Mouse (Mus musculus): ENCODE measurements around the gene Megf8. TPM values are rescaled to one million over a fixed set of nuclear protein-coding genes. Genes with fewer than 3 reads are reported as not detected.

The Megf8 gene
- polyA plus RNA-seq, 1 experiment from 2014 or later: 22.4 TPM

DNA sequence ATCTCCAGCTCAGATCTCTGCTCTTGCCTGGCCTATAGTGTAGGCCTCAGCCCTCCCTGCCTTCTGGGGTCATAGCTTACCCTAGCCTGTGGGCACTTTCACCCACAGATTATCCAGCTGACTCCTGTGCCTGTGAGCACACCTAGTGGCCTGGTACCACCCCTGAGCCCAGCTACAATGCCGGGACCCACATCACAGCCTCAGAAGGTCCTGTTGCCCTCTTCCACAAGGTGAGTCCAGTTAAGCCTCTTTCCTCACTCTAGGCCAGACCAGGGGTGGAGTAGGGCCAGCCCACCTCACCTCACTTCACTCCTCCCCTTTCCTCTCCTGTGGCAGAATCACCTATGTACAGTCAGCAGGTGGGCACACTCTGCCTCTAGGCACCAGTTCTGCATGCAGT is 26.5 kb upstream of the Megf8 start:
- peaks cover 8% of the 10 kb centered on the region; the same call in 1 of the 2 replicates for H3K4me1 ChIP-seq
- H3K4me3 ChIP-seq: no peak overlapping the region
- ATAC-seq (ENCODE audit: insufficient number of reproducible peaks, insufficient read depth, low FRiP score, low TSS enrichment): no peak
- no peaks in the 10 kb centered on the region for H3K27me3 ChIP-seq
- peaks cover 99% of the 10 kb centered on the region for H3K36me3 ChIP-seq
- no peak overlapping the region for H3K27ac ChIP-seq
- H3K9me3 ChIP-seq: no peaks in the 10 kb centered on the region; the same call in 1 of the 2 replicates
- no peak overlapping the region for H3K9ac ChIP-seq
- WGBS: 100% methylated on average over 1 of the region's 1 CpGs
- H3K4me2 ChIP-seq (replicated peaks): no peak overlapping the region

DNA sequence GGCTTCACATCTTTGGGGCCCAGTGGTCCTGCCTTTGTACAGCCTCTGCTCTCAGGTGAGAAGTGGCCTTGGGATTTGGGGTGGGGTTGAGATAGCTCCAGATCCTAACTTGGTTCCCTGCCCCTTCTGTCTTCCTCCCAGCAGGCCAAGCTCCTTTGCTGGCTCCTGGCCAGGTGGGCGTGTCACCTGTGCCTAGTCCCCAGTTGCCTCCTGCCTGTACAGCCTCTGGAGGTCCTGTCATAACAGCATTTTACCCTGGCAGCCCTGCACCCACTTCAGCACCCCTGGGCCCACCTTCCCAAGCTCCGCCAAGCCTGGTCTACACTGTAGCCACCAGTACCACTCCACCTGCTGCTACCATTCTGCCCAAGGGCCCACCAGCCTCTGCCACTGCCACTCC is 26.1 kb upstream of the Megf8 start:
- H3K4me1 ChIP-seq: peaks cover 9% of the 10 kb centered on the region
- H3K36me3 ChIP-seq: peaks cover 99% of the 10 kb centered on the region
- no peaks in the 10 kb centered on the region; the same call in 1 of the 2 replicates for H3K9me3 ChIP-seq
- H3K4me2 ChIP-seq (replicated peaks): no peak overlapping the region
- H3K4me3 ChIP-seq: no peak overlapping the region
- no peak overlapping the region for H3K9ac ChIP-seq
- WGBS: 93% methylated on average over 2 of the region's 2 CpGs
- no peaks in the 10 kb centered on the region for H3K27me3 ChIP-seq
- no peak for ATAC-seq (ENCODE audit: insufficient number of reproducible peaks, insufficient read depth, low FRiP score, low TSS enrichment)
- peak overlapping the region; percentile 42; the same call in 1 of the 2 replicates for H3K27ac ChIP-seq

DNA sequence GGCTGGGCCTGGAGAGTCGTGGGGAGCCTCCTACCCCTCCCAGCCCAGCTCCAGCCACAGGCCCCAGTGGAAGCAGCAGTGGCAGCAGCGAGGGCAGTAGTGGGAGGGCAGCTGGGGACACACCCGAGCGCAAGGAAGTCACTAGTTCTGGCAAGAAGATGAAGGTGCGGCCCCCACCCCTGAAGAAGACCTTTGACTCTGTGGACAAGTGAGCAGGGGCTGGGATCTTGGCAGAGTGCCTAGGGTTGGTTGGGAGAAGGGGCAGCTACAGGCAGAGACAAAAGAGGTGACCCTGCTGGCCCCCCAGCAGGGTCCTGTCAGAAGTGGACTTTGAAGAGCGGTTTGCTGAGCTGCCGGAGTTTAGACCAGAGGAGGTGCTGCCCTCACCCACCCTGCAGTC is 24.9 kb upstream of the Megf8 start:
- 75% methylated on average over 7 of the region's 7 CpGs for WGBS
- Histone ChIP-seq H3K4me3 (no peak overlapping the region), H3K9me3 (no peaks in the 10 kb centered on the region; the same call in 1 of the 2 replicates), H3K27me3 (no peaks in the 10 kb centered on the region), H3K27ac (peak overlapping the region; percentile 46; the same call in 1 of the 2 replicates), H3K36me3 (peaks cover 90% of the 10 kb centered on the region), H3K4me2 (replicated peaks) (no peak overlapping the region), H3K4me1 (peaks cover 16% of the 10 kb centered on the region), H3K9ac (no peak overlapping the region)
- ATAC-seq (ENCODE audit: insufficient number of reproducible peaks, insufficient read depth, low FRiP score, low TSS enrichment): no peak

DNA sequence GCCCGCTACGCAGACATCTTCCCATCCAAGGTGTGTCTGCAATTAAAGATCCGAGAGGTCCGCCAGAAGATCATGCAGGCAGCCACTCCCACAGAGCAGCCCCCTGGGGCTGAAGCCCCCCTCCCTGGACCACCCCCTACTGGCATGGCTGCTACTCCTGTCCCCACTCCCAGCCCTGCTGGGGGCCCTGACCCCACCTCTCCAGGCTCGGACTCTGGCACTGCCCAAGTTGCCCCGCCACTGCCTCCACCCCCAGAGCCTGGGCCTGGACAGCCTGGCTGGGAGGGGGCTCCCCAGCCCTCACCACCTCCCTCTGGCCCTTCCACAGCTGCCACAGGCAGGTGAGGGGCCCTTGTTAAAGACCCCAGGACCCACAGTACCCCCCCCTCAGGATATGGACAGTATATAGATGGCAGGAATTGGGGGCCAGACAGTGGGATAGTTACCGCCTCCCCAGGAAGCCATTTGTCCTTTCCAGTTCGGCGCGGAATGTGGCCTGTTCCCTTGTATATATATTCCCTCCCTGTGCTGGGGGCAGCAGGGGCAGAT is 23.7 kb upstream of the Megf8 start:
- Histone ChIP-seq H3K4me2 (replicated peaks) (no peak overlapping the region), H3K27me3 (no peaks in the 10 kb centered on the region), H3K9ac (no peak overlapping the region), H3K9me3 (no peaks in the 10 kb centered on the region; the same call in 1 of the 2 replicates), H3K4me3 (no peak overlapping the region), H3K4me1 (peaks cover 19% of the 10 kb centered on the region), H3K36me3 (peaks cover 78% of the 10 kb centered on the region), H3K27ac (0 out of 2 replicates have a peak overlapping the region, but pooled peaks have one; percentile 13)
- WGBS: 79% methylated on average over 10 of the region's 10 CpGs
- no peak for ATAC-seq (ENCODE audit: insufficient number of reproducible peaks, insufficient read depth, low FRiP score, low TSS enrichment)

DNA sequence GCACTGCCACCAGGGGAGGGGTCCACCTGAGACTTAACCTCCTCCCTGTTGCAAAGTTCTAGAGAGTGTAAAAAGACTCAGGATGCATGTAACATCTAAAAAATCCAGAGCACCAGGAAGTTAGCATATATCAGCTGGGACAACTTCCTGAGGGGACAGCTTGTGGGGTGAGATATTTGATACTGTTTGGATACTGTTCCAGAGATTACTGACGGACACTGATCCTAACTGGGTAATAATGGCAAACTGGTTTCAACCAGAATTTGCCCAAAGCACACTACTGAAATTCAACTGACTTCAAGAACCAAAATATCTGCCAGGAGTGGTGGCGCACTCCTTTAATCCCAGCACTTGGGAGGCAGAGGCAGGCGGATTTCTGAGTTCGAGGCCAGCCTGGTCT is 22.5 kb upstream of the Megf8 start:
- H3K27me3 ChIP-seq: no peaks in the 10 kb centered on the region
- H3K9me3 ChIP-seq: no peaks in the 10 kb centered on the region
- no peak for ATAC-seq (ENCODE audit: insufficient number of reproducible peaks, insufficient read depth, low FRiP score, low TSS enrichment)
- H3K36me3 ChIP-seq: peaks cover 66% of the 10 kb centered on the region
- H3K4me3 ChIP-seq: no peak overlapping the region
- H3K27ac ChIP-seq: 0 out of 2 replicates have a peak overlapping the region, but pooled peaks have one; percentile 17
- peaks cover 22% of the 10 kb centered on the region for H3K4me1 ChIP-seq
- WGBS: 78% methylated on average over 4 of the region's 4 CpGs
- no peak overlapping the region for H3K9ac ChIP-seq
- no peak overlapping the region for H3K4me2 ChIP-seq (replicated peaks)

DNA sequence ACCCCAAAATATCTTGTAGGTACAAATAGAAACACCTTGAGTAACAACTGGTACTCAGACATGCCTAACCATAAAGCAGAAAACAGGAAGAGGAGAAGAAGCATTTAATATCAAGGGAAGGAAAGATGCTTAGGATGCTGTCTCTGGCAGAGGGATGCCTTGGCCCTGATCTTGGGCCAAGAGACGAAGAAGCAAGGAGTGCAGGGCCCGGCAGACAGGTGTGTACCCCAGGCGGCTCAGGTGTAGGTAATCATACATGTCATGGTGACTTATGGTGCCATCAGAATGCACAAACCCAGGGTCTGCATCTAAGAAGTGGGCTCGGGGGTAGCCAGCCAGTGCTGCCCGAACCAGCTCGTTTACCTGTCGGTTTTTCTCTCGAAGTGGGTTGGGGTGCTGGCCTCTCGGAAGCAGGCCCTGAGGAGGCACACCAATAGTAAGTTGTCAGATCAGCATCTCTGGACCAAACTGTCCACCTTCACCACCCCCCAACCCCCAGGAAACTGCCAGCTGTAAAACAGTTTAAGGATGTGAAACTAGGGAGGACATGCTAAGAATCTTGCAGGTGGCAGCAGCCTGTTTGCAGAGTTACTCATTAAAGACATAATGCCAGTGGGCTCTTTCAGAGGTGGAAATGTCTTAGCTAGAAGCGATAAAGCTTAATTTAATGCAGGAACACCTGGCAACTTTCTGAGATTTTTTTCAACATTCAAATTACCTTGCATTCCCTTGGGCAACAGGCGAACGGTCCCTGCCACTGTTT is 21.8 kb upstream of the Megf8 start:
- H3K4me1 ChIP-seq: peaks cover 22% of the 10 kb centered on the region
- ATAC-seq (ENCODE audit: insufficient number of reproducible peaks, insufficient read depth, low FRiP score, low TSS enrichment): no peak
- no peak overlapping the region for H3K27ac ChIP-seq
- H3K9me3 ChIP-seq: no peaks in the 10 kb centered on the region
- no peak overlapping the region for H3K9ac ChIP-seq
- H3K27me3 ChIP-seq: no peaks in the 10 kb centered on the region
- H3K4me3 ChIP-seq: no peak overlapping the region
- WGBS: 87% methylated on average over 12 of the region's 12 CpGs
- H3K36me3 ChIP-seq: peaks cover 60% of the 10 kb centered on the region
- H3K4me2 ChIP-seq (replicated peaks): no peak overlapping the region

DNA sequence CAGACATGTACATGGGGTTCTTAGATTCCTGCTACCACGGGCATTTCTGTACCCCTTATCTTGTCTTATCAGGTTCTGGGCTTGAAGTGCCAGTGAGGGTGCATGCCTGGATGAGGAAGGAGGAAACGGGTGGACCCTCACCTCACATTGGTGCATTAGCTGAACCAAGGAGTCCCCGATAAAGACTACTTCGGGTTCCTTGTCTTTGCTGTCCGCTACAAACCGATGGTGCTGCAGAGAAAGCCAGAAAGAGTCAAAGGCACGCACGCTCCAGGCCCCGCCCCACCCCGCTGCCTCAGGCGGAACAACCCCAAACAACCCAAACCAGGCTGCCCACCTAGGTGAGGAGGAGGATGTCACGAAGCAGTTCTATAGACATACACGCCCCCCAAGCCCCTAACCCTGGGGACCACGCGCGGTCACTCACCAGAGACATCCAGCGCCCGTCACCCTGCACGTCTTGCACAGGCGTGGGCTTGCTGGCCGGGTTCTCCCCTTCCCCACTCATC is 20.0 kb upstream of the Megf8 start:
- Histone ChIP-seq H3K36me3 (peaks cover 41% of the 10 kb centered on the region), H3K9me3 (no peaks in the 10 kb centered on the region), H3K9ac (peak overlapping the region; percentile 84), H3K4me3 (peak overlapping the region; percentile 87), H3K4me1 (peaks cover 14% of the 10 kb centered on the region), H3K27me3 (no peaks in the 10 kb centered on the region), H3K27ac (peak overlapping the region; percentile 98), H3K4me2 (replicated peaks) (peak overlapping the region; percentile 71)
- 1% methylated on average over 21 of the region's 21 CpGs for WGBS
- no peak; the same call in none of the 2 replicates for ATAC-seq (ENCODE audit: insufficient number of reproducible peaks, insufficient read depth, low FRiP score, low TSS enrichment)

DNA sequence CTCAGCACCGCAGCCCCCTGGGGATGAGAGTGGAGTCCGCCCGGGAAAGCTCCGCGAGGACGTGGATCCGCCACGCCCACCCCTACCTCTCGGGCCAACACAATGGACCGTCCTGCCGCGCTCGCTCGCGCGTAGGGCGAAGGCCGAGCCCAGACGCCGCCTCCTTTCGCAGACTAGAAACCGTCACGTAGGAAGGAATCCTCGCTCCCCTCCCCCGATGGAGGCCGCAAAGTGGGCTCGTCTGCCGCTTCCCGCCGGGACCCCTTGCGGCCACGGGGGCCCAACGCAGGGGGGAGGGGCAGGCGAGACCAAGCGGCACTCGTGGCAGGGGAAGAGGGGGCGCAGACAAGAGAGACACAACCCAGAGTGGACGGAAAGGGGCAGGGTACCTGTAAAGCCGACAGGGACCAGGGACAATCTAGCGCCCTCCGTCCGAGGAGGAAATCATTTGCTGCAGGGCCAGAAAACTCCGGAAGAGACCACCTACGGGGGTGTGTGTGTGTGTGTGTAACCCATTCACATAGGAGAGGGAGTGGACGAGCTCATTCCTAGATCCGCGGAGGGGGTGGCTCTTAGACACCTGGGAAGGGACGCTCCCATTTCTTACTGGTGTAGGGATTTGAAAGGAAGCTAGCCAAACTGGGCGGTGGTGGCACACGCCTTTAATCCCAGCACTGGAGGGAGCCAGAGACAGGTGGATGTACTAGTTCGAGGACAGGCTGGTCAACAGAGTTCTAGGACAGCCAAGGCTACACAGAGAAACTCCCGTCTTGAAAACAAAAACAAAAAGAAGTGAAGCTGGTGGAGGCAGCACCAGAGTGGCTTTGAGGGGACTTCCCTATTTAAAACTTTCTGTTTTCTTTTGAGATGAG is 19.3 kb upstream of the Megf8 start, which contains the start of gene Pafah1b3:
Gene Pafah1b3, minus strand, starts transcription at position 533 of the 872 bp plus-strand sequence.
- ATAC-seq (ENCODE audit: insufficient number of reproducible peaks, insufficient read depth, low FRiP score, low TSS enrichment): peak; percentile 90
- Histone ChIP-seq H3K4me3 (peak within 1 kb of the TSS; percentile 87), H3K36me3 (peaks cover 34% of the 10 kb centered on the region), H3K27me3 (no peaks in the 10 kb centered on the region), H3K9me3 (no peaks in the 10 kb centered on the region), H3K4me1 (peaks cover 14% of the 10 kb centered on the region), H3K27ac (peak within 1 kb of the TSS; percentile 98), H3K9ac (peak within 1 kb of the TSS; percentile 84), H3K4me2 (replicated peaks) (peak within 1 kb of the TSS; percentile 71)
- under 1% methylated on average over 51 of the region's 52 CpGs for WGBS

DNA sequence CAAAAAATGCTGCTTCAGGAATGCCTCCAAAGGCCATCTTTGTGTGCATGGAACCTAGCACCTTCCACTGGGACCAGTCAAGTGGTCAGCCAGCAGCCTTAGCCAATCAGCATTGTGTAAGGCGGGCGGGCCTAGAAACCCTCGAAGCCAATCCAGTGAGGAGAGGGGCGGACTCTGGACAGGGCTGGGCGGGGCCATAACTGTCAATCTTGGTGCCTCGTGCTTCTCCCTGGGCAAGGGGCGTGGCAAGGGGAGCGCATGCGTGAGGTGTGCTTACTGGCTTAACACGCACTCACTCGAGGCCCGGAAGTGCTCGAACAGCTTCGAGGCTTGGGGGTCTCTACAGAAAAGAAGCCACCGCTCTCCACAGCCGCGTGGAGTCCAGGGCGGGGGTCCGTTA is 15.9 kb upstream of the Megf8 start, which contains the start of gene Prr19:
Gene Prr19, plus strand, starts transcription at position 349 of the 400 bp plus-strand sequence.
- Histone ChIP-seq H3K9ac (no peak within 1 kb of the TSS), H3K4me1 (peaks cover 20% of the 10 kb centered on the region), H3K36me3 (peaks cover under 1% of the 10 kb centered on the region; the same call in 1 of the 2 replicates), H3K9me3 (no peaks in the 10 kb centered on the region), H3K27me3 (peaks cover 7% of the 10 kb centered on the region; the same call in 1 of the 2 replicates), H3K4me2 (replicated peaks) (0 out of 2 replicates have a peak within 1 kb of the TSS, but pooled peaks have one; percentile 9), H3K27ac (no peak within 1 kb of the TSS), H3K4me3 (no peak within 1 kb of the TSS)
- no peak for ATAC-seq (ENCODE audit: insufficient number of reproducible peaks, insufficient read depth, low FRiP score, low TSS enrichment)
- WGBS: 47% methylated on average over 19 of the region's 19 CpGs

DNA sequence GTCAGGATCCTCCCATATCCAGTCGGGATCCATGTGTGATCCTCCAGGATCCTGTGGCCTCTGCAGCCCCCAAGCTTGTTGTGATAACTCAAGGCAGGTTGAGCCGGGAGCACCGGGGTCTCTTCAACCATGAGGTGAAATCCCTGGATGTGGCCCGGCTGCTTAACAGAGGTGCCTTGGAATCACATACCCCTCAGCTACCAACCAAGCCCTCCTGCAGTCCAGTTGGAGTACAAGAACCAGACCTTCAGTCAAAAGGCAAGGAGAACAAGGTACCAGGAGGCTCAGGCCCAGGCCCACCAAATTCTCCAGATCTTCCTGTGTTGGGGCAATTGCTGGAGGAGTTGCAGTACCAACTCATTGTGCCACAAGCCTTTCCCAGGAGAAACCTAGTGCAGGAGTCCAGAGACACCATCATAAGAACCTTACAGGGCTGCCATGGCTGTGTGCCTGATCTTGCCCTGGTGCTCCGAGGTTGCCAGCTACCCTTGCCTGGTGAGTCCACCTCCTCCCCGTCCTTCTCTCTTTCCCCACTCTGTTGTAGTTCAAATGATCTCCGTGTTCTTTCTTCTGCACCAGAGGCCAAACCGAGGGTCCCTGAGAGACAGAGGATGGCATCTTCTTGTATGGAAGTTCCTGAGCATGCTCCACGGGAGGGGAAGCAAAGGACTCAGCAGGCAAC is 13.8 kb upstream of the Megf8 start:
- Histone ChIP-seq H3K4me3 (no peak overlapping the region), H3K36me3 (no peaks in the 10 kb centered on the region), H3K4me2 (replicated peaks) (no peak overlapping the region), H3K4me1 (peaks cover 13% of the 10 kb centered on the region), H3K27me3 (peaks cover 16% of the 10 kb centered on the region; the same call in 1 of the 2 replicates), H3K9ac (no peak overlapping the region), H3K9me3 (no peaks in the 10 kb centered on the region), H3K27ac (no peak overlapping the region)
- ATAC-seq (ENCODE audit: insufficient number of reproducible peaks, insufficient read depth, low FRiP score, low TSS enrichment): no peak
- 73% methylated on average over 9 of the region's 9 CpGs for WGBS

DNA sequence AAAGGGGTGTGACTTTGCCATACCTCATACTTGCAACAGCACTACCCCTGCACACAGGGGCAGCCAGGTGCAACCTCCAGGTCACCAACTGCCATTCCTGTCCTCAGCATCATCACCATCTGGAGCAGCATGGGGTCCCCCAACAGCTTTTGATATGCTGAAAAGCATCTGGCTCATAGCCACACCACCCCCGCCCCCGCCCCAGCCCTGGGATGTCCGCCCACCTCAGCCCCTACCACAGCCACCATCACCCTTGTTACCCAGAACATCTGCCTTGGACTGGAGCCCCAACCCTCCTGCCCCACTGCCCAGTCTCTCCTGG is 13.3 kb upstream of the Megf8 start:
- Histone ChIP-seq H3K4me1 (peaks cover 8% of the 10 kb centered on the region), H3K9ac (no peak overlapping the region), H3K27ac (no peak overlapping the region), H3K9me3 (no peaks in the 10 kb centered on the region), H3K36me3 (no peaks in the 10 kb centered on the region), H3K27me3 (peaks cover 19% of the 10 kb centered on the region; the same call in 1 of the 2 replicates), H3K4me2 (replicated peaks) (no peak overlapping the region), H3K4me3 (no peak overlapping the region)
- ATAC-seq (ENCODE audit: insufficient number of reproducible peaks, insufficient read depth, low FRiP score, low TSS enrichment): no peak
- WGBS: 81% methylated on average over 3 of the region's 3 CpGs
